In the genomic region with DNA sequence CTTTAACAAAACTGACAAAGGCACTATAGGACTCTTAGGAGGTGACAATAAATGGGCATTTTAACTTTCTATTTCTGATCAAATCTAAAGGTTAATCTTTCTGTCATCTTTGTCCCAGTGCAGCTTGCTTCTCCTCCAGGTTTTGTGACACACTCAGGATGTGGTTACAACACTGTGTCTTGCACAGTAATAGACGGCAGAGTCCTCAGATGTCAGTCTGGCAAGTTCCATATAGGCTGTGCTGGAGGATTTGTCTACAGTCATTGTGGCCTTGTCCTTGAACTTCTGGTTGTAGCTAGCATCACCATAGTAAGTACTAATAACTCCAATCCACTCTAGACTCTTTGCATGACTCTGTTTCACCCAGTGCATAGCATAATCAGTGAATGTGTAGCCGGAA, we compare ENCODE assay signal across 25 mouse cellular contexts.
DNase-seq lines count a peak whose midpoint lies in the region; ATAC-seq and TF ChIP-seq lines count a peak whose summit lies in the region.
"Had no signal": no experiment of that assay in that cellular context is flagged by ENCODE, and none has a peak within 500 bp of the region (broad histone marks: within the 10 kb centered on the region; RNA-seq: fewer than 3 reads in every experiment).

No protein-coding gene starts in this region.

- H3K4me2 ChIP-seq in hindbrain, embryonic 11.5 days (replicated peaks; ENCODE audit: low read depth, low read length): no peak overlapping the region
- H3K4me2 ChIP-seq: embryonic facial prominence, embryonic 13.5 days; embryonic facial prominence, embryonic 15.5 days; forebrain, embryonic 13.5 days; forebrain, embryonic 15.5 days had no signal

- H3K9ac ChIP-seq in hindbrain, embryonic 11.5 days (ENCODE audit: low read depth, low read length): no peak overlapping the region
- H3K9ac ChIP-seq: embryonic facial prominence, embryonic 13.5 days; embryonic facial prominence, embryonic 15.5 days; forebrain, embryonic 13.5 days; forebrain, embryonic 15.5 days; forebrain, postnatal 0 days had no signal

- 44% methylated on average over 2 of the region's 2 CpGs for WGBS in thymus, adult 2 months
- WGBS in hindbrain, embryonic 11.5 days: 87% methylated on average over 2 of the region's 2 CpGs

- H3K27ac ChIP-seq in thymus, adult 2 months (ENCODE audit: control insufficient read depth, insufficient read depth, low read length): no peak overlapping the region
- no peak overlapping the region for H3K27ac ChIP-seq in hindbrain, embryonic 11.5 days (ENCODE audit: low read depth, low read length)
- H3K27ac ChIP-seq: embryonic facial prominence, embryonic 13.5 days; embryonic facial prominence, embryonic 15.5 days; forebrain, embryonic 10.5 days; forebrain, embryonic 13.5 days; forebrain, embryonic 15.5 days had no signal

- peak; percentile 5 for DNase-seq in thymus, postnatal 14 days
- no peak for DNase-seq in thymus, adult 2 months
- DNase-seq in naive thymus-derived CD4-positive, alpha-beta T cell, adult 2 months (ENCODE audit: low read depth): peak; percentile 30
- DNase-seq in ovary, postnatal 14 days (ENCODE audit: low spot score): no peak
- DNase-seq in hindbrain, embryonic 11.5 days (ENCODE audit: low spot score): no peak
- DNase-seq: adrenal gland, adult 2 months; adrenal gland, postnatal 10 days; adrenal gland, postnatal 25 days; B cell, adult 2 months; cerebellum, adult 11 months; cerebellum, adult 18-20 months; cerebellum, adult 8-10 months; cerebellum, adult 9-11 months; cerebellum, postnatal 14 days; cerebellum, postnatal 36 days; embryo, embryonic 11 days; forebrain, postnatal 0 days had no signal

- H3K4me1 ChIP-seq in thymus, adult 2 months (replicated peaks; ENCODE audit: control insufficient read depth, insufficient read depth, low read length): peaks cover 3% of the 10 kb centered on the region; the same call in 1 of the 2 replicates
- H3K4me1 ChIP-seq in hindbrain, embryonic 11.5 days (replicated peaks; ENCODE audit: control insufficient read depth, insufficient read depth, low read length): no peaks in the 10 kb centered on the region
- H3K4me1 ChIP-seq: embryonic facial prominence, embryonic 13.5 days; embryonic facial prominence, embryonic 15.5 days; forebrain, embryonic 10.5 days; forebrain, embryonic 13.5 days; forebrain, embryonic 15.5 days had no signal

- no peak overlapping the region for H3K4me3 ChIP-seq in thymus, adult 2 months (ENCODE audit: control insufficient read depth, insufficient read depth, low read length)
- H3K4me3 ChIP-seq in hindbrain, embryonic 11.5 days (ENCODE audit: low read depth, low read length): no peak overlapping the region
- H3K4me3 ChIP-seq: embryonic facial prominence, embryonic 13.5 days; embryonic facial prominence, embryonic 15.5 days; erythroblast, embryonic 14.5 days; forebrain, embryonic 10.5 days; forebrain, embryonic 13.5 days; forebrain, embryonic 15.5 days had no signal

- ATAC-seq in megakaryocyte, adult 5-6 weeks (ENCODE audit: poor library complexity, severe bottlenecking): peak; percentile 54
- no peak for ATAC-seq in hindbrain, embryonic 11.5 days (ENCODE audit: low FRiP score)
- ATAC-seq: CD4-positive, CD25-positive, alpha-beta regulatory T cell, adult 4 months; forebrain, embryonic 13.5 days; forebrain, embryonic 15.5 days; forebrain, postnatal 0 days had no signal

- no peak for TF ChIP-seq POLR2A in thymus, adult 2 months (IDR thresholded peaks at IDR 0.05; ENCODE audit: control insufficient read depth, extremely low read depth, insufficient read depth, low read length, poor library complexity)

- no peaks in the 10 kb centered on the region for H3K36me3 ChIP-seq in thymus, adult 2 months (ENCODE audit: control insufficient read depth, insufficient read depth, low read length)
- no peaks in the 10 kb centered on the region for H3K36me3 ChIP-seq in hindbrain, embryonic 11.5 days (ENCODE audit: control insufficient read depth, insufficient read depth, low read length)
- H3K36me3 ChIP-seq: embryonic facial prominence, embryonic 13.5 days; embryonic facial prominence, embryonic 15.5 days; forebrain, embryonic 10.5 days; forebrain, embryonic 15.5 days had no signal

- H3K9me3 ChIP-seq in hindbrain, embryonic 11.5 days (ENCODE audit: control insufficient read depth, low read length): no peaks in the 10 kb centered on the region
- H3K9me3 ChIP-seq: embryonic facial prominence, embryonic 15.5 days had no signal

- no peak for TF ChIP-seq CTCF in thymus, adult 2 months (IDR thresholded peaks at IDR 0.05; ENCODE audit: borderline replicate concordance, control insufficient read depth, extremely low read depth, insufficient read depth, low read length, poor library complexity)

- H3K27me3 ChIP-seq in thymus, adult 2 months (ENCODE audit: control insufficient read depth, insufficient read depth, low read length): no peaks in the 10 kb centered on the region
- H3K27me3 ChIP-seq in hindbrain, embryonic 11.5 days (ENCODE audit: control insufficient read depth, insufficient read depth, low read length): no peaks in the 10 kb centered on the region
- H3K27me3 ChIP-seq: embryonic facial prominence, embryonic 13.5 days; embryonic facial prominence, embryonic 15.5 days; forebrain, embryonic 13.5 days; forebrain, embryonic 15.5 days had no signal

Comparison
In these comparisons a context has a peak if more than half of its experiments do, and no peak if none do; other contexts are left out.
1. DNase-seq: peak in thymus, postnatal 14 days (single experiment) and naive thymus-derived CD4-positive, alpha-beta T cell, adult 2 months (single experiment); none in thymus, adult 2 months (single experiment), ovary, postnatal 14 days (single experiment) and hindbrain, embryonic 11.5 days (single experiment).